8 mouse cellular contexts compared by ENCODE assay signal in genomic region chr16:96128466-96128865, GRCm38 (mm10). TPM values are rescaled to one million over a fixed set of nuclear protein-coding genes. Genes with fewer than 3 reads are reported as not detected.
DNase-seq lines count a peak whose midpoint lies in the region; ATAC-seq and TF ChIP-seq lines count a peak whose summit lies in the region.

No protein-coding gene starts in this region.

- H3K4me2 ChIP-seq in lung, embryonic 14.5 days = peak overlapping the region; percentile 93
- peak overlapping the region; percentile 76 for H3K4me2 ChIP-seq in embryonic facial prominence, embryonic 15.5 days (replicated peaks)
- H3K4me2 ChIP-seq in limb, embryonic 11.5 days (ENCODE audit: low read depth, severe bottlenecking) = peak overlapping the region; percentile 70

- peak overlapping the region; percentile 75 for H3K9ac ChIP-seq in lung, embryonic 14.5 days
- peak overlapping the region; percentile 97 for H3K9ac ChIP-seq in embryonic facial prominence, embryonic 15.5 days
- peak overlapping the region; percentile 73 for H3K9ac ChIP-seq in limb, embryonic 11.5 days (ENCODE audit: low read length)

- H3K36me3 ChIP-seq in lung, embryonic 14.5 days (ENCODE audit: insufficient read depth) = peaks cover 32% of the 10 kb centered on the region
- peaks cover 26% of the 10 kb centered on the region for H3K36me3 ChIP-seq in embryonic facial prominence, embryonic 15.5 days
- peaks cover 15% of the 10 kb centered on the region for H3K36me3 ChIP-seq in limb, embryonic 11.5 days (ENCODE audit: control insufficient read depth, insufficient read depth, low read length)

- peaks cover 15% of the 10 kb centered on the region; the same call in 1 of the 2 replicates for H3K4me1 ChIP-seq in lung, embryonic 14.5 days (ENCODE audit: insufficient read depth)
- H3K4me1 ChIP-seq in embryonic facial prominence, embryonic 15.5 days = peaks cover 27% of the 10 kb centered on the region
- peaks cover 9% of the 10 kb centered on the region for H3K4me1 ChIP-seq in limb, embryonic 11.5 days (ENCODE audit: control insufficient read depth, insufficient read depth, low read length)
- peaks cover 2% of the 10 kb centered on the region for H3K4me1 ChIP-seq in olfactory bulb, adult 2 months (ENCODE audit: control insufficient read depth, insufficient read depth, low read length)

- TF ChIP-seq POLR2A in olfactory bulb, adult 2 months (IDR thresholded peaks at IDR 0.05; ENCODE audit: insufficient read depth, low read depth, low read length) = no peak

- peak overlapping the region; percentile 92 for H3K27ac ChIP-seq in lung, embryonic 14.5 days (ENCODE audit: low read depth)
- H3K27ac ChIP-seq in embryonic facial prominence, embryonic 15.5 days (replicated peaks) = peak overlapping the region; percentile 98
- H3K27ac ChIP-seq in limb, embryonic 11.5 days (replicated peaks; ENCODE audit: low read depth, low read length) = peak overlapping the region; percentile 93
- peak overlapping the region; percentile 99 for H3K27ac ChIP-seq in olfactory bulb, adult 2 months (ENCODE audit: insufficient read depth, low read depth, low read length)

- ATAC-seq in lung, embryonic 14.5 days (ENCODE audit: insufficient read depth) = no peak
- no peak for ATAC-seq in embryonic facial prominence, embryonic 15.5 days (ENCODE audit: insufficient number of reproducible peaks, low FRiP score, low TSS enrichment, low read depth)
- ATAC-seq in limb, embryonic 11.5 days (ENCODE audit: insufficient number of reproducible peaks, low FRiP score, low TSS enrichment, low read depth) = no peak
- ATAC-seq in monocyte, adult 5-6 weeks (replicated peaks; ENCODE audit: insufficient number of reproducible peaks, low FRiP score, low TSS enrichment, poor library complexity, severe bottlenecking) = no peak

- 2% methylated on average over 9 of the region's 9 CpGs for WGBS in lung, embryonic 14.5 days
- WGBS in embryonic facial prominence, embryonic 15.5 days = 3% methylated on average over 9 of the region's 9 CpGs
- WGBS in limb, embryonic 11.5 days = 4% methylated on average over 9 of the region's 9 CpGs
- 1% methylated on average over 9 of the region's 9 CpGs for WGBS in olfactory bulb, adult 2 months

- peak overlapping the region; percentile 66 for H3K4me3 ChIP-seq in lung, embryonic 14.5 days (ENCODE audit: low read depth, low read length)
- H3K4me3 ChIP-seq in embryonic facial prominence, embryonic 15.5 days (replicated peaks) = peak overlapping the region; percentile 93
- H3K4me3 ChIP-seq in limb, embryonic 11.5 days (ENCODE audit: low read depth, low read length) = peak overlapping the region; percentile 98
- peak overlapping the region; percentile 92 for H3K4me3 ChIP-seq in olfactory bulb, adult 2 months (ENCODE audit: insufficient read depth, low read depth, low read length)

- no peaks in the 10 kb centered on the region for H3K9me3 ChIP-seq in lung, embryonic 14.5 days (ENCODE audit: low read depth, low read length)
- H3K9me3 ChIP-seq in embryonic facial prominence, embryonic 15.5 days (replicated peaks) = no peaks in the 10 kb centered on the region
- H3K9me3 ChIP-seq in limb, embryonic 11.5 days (ENCODE audit: control insufficient read depth, low read length) = no peaks in the 10 kb centered on the region

- TF ChIP-seq CTCF in lung, embryonic 14.5 days (IDR thresholded peaks at IDR 0.05; ENCODE audit: low read depth) = no peak
- TF ChIP-seq CTCF in olfactory bulb, adult 2 months (IDR thresholded peaks at IDR 0.05; ENCODE audit: insufficient read depth, low read depth, low read length) = no peak

- no peaks in the 10 kb centered on the region for H3K27me3 ChIP-seq in lung, embryonic 14.5 days (ENCODE audit: insufficient read depth, low read length)
- H3K27me3 ChIP-seq in embryonic facial prominence, embryonic 15.5 days = no peaks in the 10 kb centered on the region
- H3K27me3 ChIP-seq in limb, embryonic 11.5 days (ENCODE audit: control insufficient read depth, insufficient read depth, low read length) = no peaks in the 10 kb centered on the region

- DNase-seq in lung, embryonic 14.5 days = no peak
- DNase-seq in lung, postnatal 25 days (ENCODE audit: low spot score) = no peak
- peak; percentile 46 for DNase-seq in limb, embryonic 11.5 days (ENCODE audit: low spot score)
- no peak for DNase-seq in thymus, adult 18-20 months
- no peak for DNase-seq in c-Kit-positive CD71-positive TER-119-positive erythroid progenitor cells, embryonic 14.5 days (ENCODE audit: low spot score)

RNA-seq across cellular contexts. Expression of gene Hmgn1, which starts 0.9 kb away (rescaled TPM):
- polyA plus RNA-seq in lung, embryonic 14.5 days (2014; fragmentation: Nextera tagmentation; extraction: Ambion mirVana) = 746 and 786 TPM in 2 replicates
- polyA plus RNA-seq in embryonic facial prominence, embryonic 15.5 days (2015; fragmentation: Nextera tagmentation; extraction: Ambion mirVana) = 557 and 581 TPM in 2 replicates
- 1,125 and 1,150 TPM in 2 replicates for polyA plus RNA-seq in limb, embryonic 11.5 days (2014; fragmentation: Nextera tagmentation; extraction: Ambion mirVana)
- polyA plus RNA-seq in olfactory bulb, adult 2 months (2012; ENCODE audit: insufficient read depth, insufficient read length, low replicate concordance, missing spikeins) = not detected in 2 replicates
- total RNA-seq in monocyte, adult 5-6 weeks (2017) = 39.7 to 60.5 TPM (median 49.6 TPM) in 3 replicates

RNA-seq across cellular contexts. Expression of gene Wrb, which starts 16.7 kb away (rescaled TPM):
- polyA plus RNA-seq in lung, embryonic 14.5 days (2014; fragmentation: Nextera tagmentation; extraction: Ambion mirVana) = 53.3 and 56.2 TPM in 2 replicates
- polyA plus RNA-seq in embryonic facial prominence, embryonic 15.5 days (2015; fragmentation: Nextera tagmentation; extraction: Ambion mirVana) = 51.3 and 52.3 TPM in 2 replicates
- 74.0 and 75.7 TPM in 2 replicates for polyA plus RNA-seq in limb, embryonic 11.5 days (2014; fragmentation: Nextera tagmentation; extraction: Ambion mirVana)
- not detected in 2 replicates for polyA plus RNA-seq in olfactory bulb, adult 2 months (2012; ENCODE audit: insufficient read depth, insufficient read length, low replicate concordance, missing spikeins)
- total RNA-seq in monocyte, adult 5-6 weeks (2017) = 6.2 to 15.9 TPM (median 8.8 TPM) in 3 replicates

RNA-seq across cellular contexts. Expression of gene Brwd1, which starts 46.1 kb away (rescaled TPM):
- polyA plus RNA-seq in lung, embryonic 14.5 days (2014; fragmentation: Nextera tagmentation; extraction: Ambion mirVana) = 107 and 109 TPM in 2 replicates
- polyA plus RNA-seq in embryonic facial prominence, embryonic 15.5 days (2015; fragmentation: Nextera tagmentation; extraction: Ambion mirVana) = 78.3 and 79.8 TPM in 2 replicates
- 153 and 157 TPM in 2 replicates for polyA plus RNA-seq in limb, embryonic 11.5 days (2014; fragmentation: Nextera tagmentation; extraction: Ambion mirVana)
- polyA plus RNA-seq in olfactory bulb, adult 2 months (2012; ENCODE audit: insufficient read depth, insufficient read length, low replicate concordance, missing spikeins) = 395 and 462 TPM in 2 replicates
- total RNA-seq in monocyte, adult 5-6 weeks (2017) = 111 to 204 TPM (median 115 TPM) in 3 replicates
